Mouse (Mus musculus) common myeloid progenitor, adult 5-6 weeks (primary cell): ENCODE results near the gene Sfmbt2. TPM values are rescaled to one million over a fixed set of nuclear protein-coding genes. Genes with fewer than 3 reads are reported as not detected.

Source experiments
- ATAC-seq: replicated peaks from 2 replicates; pipeline ENCODE4 v1.8.0; 2016; ENCODE audit warnings: low read depth, mild to moderate bottlenecking, moderate TSS enrichment, inconsistent platforms; ENCODE audit not compliant: poor library complexity, severe bottlenecking
- total RNA-seq: library from RNA; stranded (forward); fragments of 200-1000, 187-1606 nt; gene quantifications from 2 replicates; pipeline ENCODE4 v1.2.3, GENCODE M21; 2017

The Sfmbt2 gene
- total RNA-seq, 1 experiment from 2014 or later = 2.4 TPM

DNA sequence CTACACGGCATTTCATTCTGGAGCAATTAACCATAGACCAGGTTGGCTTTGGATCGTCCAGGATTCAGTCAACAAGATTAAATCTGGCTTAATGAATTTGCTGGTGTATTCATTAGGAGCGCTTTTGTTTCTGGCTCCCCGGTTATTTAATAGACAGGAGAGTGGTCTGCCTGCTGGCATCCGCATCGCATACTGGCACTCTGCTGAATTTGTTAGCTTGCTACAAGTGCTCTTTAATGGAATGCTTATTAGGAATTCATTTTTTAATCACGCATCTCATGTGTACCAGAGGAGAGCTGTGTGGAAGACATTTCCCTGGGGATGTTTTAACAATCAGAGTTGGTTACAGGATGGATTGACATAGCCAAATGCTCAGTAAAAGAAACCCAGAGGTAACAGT lies 155.3 kb downstream of the Sfmbt2 start:
- no peak for ATAC-seq

DNA sequence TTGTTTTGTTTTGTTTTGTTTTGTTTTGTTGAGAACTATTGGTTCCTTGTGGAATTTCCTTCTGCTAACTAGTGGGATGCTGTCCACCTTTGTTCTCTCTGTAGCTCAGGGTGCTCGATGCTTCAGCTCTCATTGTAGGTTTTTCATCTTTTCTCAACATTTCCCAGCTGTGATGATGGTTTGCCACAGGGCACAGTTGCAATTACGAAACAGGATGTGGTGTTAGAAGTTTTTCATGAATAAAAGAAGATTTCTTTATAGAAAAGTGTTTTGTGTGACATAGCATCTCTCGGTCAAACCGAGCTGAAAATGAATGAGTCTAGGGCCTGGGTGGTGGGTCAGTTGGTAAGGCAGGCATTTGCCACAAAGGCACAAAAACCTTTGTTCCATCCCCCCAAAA lies 171.5 kb downstream of the Sfmbt2 start:
- peak; percentile 50 for ATAC-seq

GRCm38 (mm10) chr2:10542388-10542787 lies 172.1 kb downstream of the Sfmbt2 start:
- ATAC-seq = no peak

GRCm38 (mm10) chr2:10558816-10559215 lies 188.5 kb downstream of the Sfmbt2 start:
- ATAC-seq = no peak

- ATAC-seq = no peak
These were observed 195.2 kb downstream of the Sfmbt2 start for GRCm38 (mm10) chr2:10565491-10565890.

GRCm38 (mm10) chr2:10569392-10569791 lies 199.1 kb downstream of the Sfmbt2 start:
- ATAC-seq = no peak

DNA sequence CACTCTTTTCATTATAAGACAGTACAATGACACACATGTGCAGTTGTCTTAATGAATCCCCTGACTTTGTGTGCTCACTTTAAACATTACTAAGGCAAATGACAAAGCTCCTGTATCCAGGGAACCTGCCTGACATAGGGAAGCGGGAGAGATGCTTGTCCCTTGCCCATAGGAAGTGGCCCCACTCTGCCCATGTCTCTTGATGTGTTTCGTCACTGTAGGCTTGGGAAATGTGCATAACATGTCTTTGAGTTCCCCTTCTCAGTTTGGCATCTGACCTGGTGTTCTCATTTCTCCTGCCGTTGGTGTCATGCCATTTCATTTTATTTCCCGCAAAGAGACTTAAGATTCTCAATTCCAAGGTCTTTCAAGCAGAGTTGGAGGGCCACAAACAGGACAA lies 202.0 kb downstream of the Sfmbt2 start:
- no peak for ATAC-seq

DNA sequence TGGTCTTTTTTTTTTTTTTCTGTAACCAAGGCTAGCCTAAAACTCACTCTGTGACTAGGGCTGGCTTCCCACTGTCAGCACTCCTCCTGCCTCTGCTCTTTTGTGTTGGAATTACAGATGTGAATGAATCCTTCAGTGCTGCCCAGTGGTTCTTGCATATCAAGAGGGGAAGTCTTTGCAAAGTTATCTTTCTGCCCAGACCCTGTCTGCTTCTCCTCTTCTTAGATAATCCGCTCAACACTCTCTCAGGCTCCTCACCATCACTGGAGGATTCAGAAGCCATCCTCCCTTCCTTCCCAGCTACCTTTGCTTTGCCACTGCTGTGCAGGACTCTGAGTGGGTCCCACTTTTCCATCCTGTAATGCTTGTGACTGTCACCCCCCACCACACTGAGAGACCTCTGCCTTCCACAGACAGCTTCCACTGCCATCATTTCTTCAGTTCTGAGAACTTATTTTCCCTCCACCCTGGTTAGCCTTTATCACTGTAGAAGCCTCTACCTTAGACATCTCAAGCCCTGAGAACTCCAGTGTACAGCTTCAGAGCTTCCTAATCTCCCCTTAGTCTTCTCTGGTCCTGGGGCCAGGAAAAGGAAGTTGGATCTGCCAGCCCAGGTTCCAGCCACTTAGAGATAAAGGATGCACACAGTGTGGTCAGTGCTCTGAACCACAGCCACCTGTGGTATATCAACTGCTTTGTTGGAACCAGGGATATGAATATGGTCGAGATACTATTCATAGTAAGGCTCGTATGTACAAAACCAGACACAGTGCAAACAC lies 205.8 kb downstream of the Sfmbt2 start:
- ATAC-seq = peak; percentile 67

DNA sequence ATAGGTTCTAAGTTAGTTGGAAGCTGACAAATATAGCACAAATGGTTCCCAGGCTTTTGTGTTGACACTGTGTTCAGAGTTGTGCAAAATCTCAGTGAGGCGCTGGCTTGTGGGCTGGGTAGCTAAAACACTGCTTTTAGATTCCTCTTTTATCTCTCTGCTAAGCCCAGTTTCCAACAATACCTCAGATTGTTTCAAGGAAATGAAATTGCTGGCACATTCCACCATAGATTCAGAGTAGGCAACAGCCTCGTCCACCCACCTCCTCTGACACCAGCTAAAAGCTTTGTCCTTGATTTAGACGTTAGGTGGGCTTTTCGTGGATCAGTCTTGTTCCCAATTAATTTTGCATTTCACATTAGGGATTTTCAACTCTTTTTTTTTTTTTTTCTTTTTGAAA lies 212.4 kb downstream of the Sfmbt2 start:
- no peak for ATAC-seq

DNA sequence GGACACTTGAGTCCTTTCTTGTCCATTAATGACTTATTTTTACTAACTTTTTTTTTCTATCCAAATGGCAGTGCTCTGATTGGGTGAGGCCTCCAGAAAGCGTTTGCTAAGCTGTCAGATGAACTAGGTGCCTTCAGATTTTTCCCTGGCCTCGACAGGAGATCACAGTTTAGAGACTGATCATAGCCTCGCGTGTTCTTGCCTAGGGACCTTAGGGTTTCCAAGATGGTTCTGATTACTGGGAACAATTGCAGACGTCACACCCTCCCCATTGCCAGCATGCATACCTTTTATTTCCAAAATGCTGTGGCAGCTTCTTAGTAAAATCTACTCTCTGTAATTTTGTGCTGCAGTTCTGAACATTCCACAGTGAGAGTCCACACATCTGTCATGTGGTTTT lies 212.8 kb downstream of the Sfmbt2 start:
- no peak for ATAC-seq

DNA sequence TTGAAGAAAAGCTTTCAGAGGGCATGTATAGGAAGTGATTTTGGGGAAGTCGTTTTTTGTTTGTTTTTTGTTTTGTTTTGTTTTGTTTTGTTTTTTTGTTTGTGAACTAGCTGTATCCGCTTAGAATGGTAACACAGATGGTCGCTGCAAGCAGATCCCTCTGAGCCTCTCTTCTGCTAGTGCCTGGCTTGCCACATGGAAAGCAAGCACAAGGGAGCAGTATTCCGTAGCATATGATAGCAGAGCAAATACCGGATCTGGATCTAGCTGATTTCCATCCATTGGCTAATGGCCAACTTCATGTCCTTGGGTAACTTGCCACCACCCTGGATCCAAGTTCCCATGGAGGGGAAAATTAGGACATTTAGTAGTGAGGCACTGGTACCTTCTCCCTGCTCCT lies 221.0 kb downstream of the Sfmbt2 start:
- no peak for ATAC-seq

DNA sequence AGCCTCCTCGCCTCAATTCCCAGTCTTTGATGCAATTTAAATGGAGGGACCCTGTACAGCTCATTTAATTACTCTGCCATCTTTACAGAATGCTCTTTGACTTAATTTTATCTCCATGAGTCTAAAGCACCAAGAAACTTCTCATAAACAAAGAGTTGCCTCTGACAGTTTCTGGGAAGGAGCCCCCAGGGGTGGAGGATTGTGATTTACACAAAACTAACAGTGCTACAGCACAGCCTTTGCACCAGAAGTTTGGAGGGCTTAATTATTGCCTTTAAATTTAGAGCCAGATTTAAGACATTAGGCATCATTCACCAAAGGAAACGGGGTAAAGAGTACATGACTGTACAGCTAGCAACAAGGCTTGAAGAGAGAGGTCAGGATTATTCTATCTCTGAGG lies 245.2 kb downstream of the Sfmbt2 start:
- ATAC-seq = no peak

Other genes starting within 250 kb of the Sfmbt2 start
- not detected in 2 replicates for gene Itih2, start 239.1 kb upstream of the Sfmbt2 start, total RNA-seq
- 17.2 and 19.9 TPM in 2 replicates for gene Itih5, start 216.9 kb upstream of the Sfmbt2 start, total RNA-seq